Mouse (Mus musculus) left cerebral cortex, postnatal 36 days (tissue): ENCODE measurements around the gene Mei1. TPM values are rescaled to one million over a fixed set of nuclear protein-coding genes. Genes with fewer than 3 reads are reported as not detected.

Experiments used
- DNase-seq, 2 experiments: peaks; one replicate each; pipeline ENCODE4 v3.0.0; 2021 to 2022; ENCODE audit warnings: low spot score in 2 of 2, mixed read lengths in 1 of 2
- intact Hi-C: fragments of 180-260 bp; cut with DNase I; formaldehyde crosslinking; loops from one replicate; pipeline ENCODE4 v1.15.1; 2025
- total RNA-seq, 2 experiments: library from RNA; stranded (reverse); gene quantifications; 2 replicates each; pipeline ENCODE4 v1.2.3; 2021

Mei1 gene
- total RNA-seq = 1 to 10 TPM; 3.4 to 3.6 TPM

DNA sequence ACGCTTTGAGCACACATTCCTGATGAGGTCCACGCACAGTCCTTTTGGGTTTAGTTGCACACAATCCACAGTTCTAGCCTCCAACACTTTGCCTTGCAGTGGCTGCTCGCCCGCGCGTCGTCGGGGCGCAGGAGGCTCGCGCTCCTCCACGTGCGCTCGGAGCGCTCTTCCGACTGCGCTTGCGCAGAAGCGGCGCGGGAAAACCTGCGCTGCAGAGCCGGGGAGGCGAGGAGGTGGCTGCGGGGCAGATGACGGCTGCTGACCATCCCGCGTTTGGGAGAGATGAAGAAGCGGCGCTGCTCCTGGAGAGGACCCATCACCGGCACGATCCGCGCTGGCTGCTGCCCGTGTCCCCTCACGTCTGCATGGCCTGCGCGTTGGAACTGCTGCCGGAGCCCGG lies at the start of gene Mei1:
TSS of gene Mei1 (plus strand) at position 99 of the 400 bp plus-strand sequence.
- peak in 1 of 2 experiments; percentile 27 for DNase-seq
- intact Hi-C loops = loop anchor here (5.0 kb wide), 2 partner anchors 37 to 67 kb away; no protein-coding TSS in a partner anchor

DNA sequence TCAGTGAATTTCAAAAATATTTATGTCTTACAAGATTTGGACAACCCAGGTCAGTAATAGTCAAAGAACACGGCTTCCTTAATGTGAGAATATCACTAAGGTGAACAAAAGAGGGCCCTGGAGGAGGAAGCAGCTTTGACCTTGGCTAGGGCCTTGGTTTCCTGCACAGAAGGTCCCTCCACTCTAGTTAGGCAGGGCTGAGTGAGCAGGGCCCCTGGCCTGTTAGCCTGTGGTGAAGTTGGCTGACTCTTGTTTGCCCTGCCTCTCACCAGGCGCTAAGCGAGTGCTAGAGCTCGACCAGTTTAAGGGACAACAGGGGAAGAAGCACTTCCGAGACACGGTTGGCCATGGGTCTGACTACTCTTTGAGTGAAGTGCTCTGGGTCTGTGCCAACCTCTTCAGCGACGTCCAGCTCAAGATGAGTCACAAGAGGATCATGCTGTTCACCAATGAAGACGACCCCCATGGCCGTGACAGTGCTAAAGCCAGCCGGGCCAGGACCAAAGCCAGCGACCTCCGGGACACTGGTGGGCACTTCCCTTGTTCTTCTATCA lies 47.2 kb upstream of the Mei1 start:
- intact Hi-C loops = no loop called here
- DNase-seq = no peak

DNA sequence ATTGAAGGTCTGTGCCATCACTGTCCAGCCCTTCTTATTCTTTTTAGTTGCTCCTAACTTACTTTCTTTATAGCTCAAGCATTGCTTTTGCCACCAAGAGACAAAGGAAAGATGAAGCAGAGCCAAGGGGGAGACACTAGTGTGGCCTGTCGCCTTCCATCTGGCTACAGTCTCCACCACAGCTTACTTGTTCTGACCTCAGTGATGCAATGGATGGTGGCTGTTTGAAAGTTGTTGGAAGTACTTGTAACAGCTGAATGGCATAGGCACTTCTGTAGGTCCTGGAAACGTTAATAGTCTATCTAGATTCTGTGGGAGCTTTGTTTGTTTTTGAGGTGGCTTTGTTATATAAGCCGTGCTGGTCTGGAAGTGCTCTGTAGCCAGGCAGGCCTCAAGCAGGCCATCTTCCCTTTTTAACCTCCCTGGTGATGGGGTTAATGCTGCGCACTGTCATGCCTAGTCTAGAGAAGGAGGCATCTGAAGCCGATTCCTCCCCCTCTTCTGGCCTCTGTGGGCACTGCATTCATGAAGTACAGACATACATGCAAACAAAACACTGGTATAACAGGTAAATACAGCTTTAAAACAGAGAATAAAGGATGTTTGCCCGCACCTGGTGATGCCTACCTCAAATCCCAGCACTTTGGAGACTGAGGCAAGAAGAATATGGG lies 45.7 kb upstream of the Mei1 start:
- intact Hi-C loops = no loop called here
- no peak for DNase-seq

DNA sequence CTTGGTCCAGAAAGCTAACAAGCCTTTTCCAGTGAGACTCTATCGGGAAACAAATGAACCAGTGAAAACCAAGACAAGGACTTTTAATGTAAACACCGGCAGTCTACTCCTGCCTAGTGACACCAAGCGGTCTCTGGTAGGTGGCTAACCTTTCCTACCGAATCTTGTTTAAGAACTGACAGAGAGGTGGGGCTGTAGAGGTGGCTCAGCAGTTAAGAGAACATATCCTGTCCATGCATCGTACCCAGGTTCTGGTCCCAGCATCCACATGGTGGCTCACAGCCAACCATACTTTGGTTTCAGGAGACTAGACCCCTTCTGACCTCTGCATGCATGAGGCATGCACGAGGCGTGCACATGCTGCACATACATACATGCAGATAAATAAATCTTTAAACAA lies 42.5 kb upstream of the Mei1 start:
- intact Hi-C loops = no loop called here
- DNase-seq = no peak

DNA sequence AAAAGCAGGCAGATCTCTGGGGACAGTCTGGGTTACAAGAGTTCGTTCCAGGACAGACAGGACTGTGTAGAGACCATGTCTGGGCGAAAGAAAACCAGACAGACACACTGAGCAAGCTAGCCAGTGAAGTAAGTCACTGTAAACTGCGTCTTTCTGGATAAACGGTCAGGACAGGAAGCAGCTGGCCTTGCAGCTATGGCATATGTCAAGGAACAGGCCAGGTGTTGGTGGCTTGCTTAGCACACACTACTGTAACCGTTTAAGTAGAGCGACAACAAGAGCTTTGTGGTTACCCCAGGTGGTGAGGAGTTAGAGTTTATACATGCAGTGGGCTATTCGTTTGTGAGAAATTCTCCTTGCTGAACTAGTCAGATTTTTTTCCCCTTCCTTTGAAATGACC lies 42.1 kb upstream of the Mei1 start:
- no peak for DNase-seq
- intact Hi-C loops = no loop called here

DNA sequence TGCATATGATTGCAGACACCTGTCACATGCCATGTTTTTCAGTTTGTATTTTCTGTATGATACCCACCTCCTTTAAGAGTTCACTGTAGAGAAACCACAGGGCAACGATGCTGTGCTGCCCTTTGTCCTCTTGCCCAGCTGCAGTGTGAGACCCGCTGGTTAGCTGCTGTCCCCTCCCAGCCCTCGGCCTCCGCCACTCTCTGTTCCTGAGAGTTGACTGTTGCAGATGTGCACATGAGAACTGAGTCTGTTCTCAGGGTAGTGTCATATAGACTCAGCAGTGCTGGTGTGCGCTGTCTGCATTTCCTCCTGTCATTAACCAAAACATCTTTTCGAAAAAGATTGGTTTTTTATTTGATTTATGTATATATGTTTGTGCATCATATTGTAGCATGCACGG lies 37.4 kb upstream of the Mei1 start:
- DNase-seq = no peak
- intact Hi-C loops = no loop called here

DNA sequence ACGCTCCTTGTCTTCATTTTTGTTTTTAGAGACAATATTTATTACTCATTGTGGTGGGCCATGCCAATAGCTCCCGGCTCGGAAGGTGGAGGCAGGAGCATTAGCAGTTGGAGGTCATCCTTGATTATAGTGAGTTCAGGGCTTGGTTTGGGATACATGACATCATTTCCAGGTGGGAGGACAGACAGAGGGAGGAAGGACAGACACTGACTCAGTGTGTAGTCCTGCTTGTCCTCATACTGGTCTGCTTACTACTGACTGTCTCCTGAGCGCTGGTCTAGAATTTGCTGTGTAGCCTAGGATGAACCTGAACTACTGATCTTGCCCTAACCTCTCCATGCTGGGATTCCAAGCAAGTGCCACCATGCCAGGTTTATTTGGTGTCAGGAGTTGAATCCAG lies 36.0 kb upstream of the Mei1 start, which contains the start of gene Desi1:
TSS of gene Desi1 (minus strand) at position 101 of the 400 bp plus-strand sequence.
- intact Hi-C loops = no loop called here
- DNase-seq = no peak

DNA sequence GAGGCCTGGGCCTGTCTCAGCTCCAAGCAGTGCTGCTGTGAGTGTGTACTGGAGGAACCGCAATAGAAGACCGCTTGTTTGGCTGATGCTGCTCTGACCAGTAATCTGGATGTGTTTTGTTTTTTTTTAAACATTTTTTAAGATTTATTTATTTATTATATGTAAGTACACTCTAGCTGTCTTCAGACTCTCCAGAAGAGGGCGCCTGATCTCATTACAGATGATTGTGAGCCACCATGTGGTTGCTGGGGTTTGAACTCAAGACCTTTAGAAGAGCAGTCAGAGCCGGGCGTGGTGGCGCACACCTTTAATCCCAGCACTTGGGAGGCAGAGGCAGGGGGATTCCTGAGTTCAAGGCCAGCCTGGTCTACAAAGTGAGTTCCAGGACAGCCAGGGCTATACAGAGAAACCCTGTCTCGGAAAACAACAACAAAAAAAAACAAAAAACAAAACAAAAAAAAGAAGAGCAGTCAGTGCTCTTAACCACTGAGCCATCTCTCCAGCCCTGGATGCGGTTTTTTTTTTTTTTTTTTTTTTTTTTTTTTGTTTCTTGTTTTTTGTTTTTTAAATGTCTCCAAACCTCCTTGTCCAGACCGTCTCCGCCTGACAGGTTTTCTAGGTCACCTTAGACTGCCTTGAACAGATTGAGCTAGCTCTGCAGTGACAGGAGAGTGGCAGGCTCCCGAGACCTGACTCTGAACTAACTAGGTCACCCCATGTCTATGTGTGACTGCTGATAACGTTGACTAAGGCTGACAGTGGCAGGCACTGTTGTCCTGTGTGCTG lies 33.7 kb upstream of the Mei1 start:
- intact Hi-C loops = no loop called here
- DNase-seq = no peak

DNA sequence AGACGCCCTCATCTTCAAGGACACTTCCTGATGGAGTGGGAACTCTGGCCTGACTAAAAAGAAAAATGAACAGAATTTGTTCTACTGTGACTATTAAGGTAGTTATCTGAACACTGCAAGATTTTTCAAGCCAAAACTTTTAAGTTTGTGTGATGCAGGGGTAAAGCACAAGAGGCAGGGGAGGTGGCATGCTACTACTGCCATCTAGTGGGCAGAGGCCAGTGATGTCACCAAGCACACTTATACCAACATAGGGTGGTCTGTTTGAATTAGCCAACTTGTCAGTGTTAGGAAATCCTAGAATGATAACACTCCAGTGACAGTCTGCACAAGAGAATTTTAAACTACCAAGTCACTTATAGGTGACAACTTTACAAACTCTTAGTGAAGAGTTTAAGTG lies 29.1 kb upstream of the Mei1 start:
- no peak for DNase-seq
- intact Hi-C loops = no loop called here

DNA sequence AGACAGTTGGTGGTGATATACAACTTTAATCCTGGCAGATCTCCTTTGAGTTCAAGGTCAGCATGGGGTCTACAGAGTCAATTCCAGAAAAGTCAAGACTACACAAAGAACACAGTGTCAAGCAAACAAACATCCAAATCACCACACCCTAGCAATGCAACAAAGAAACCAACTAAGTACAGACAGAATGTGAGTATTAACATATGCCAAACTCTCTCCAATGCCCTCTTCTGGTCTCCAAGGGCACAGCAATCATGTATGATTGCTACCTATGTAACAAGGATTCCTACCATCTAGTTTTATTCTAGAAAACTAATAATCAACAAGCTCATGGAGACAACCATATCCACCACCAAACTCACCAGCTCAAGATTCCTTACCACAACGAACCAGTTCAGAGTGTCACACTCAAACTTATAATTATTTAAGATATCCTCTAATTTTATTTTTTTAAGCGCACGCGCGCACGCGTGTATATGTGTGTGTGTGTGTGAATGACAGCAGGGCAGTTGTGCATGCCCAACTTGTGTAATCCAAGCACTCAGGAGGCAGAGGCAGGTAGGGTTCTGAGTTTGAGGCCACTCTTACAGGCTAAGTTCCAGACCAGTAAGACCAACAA lies 25.5 kb upstream of the Mei1 start:
- intact Hi-C loops = no loop called here
- no peak for DNase-seq

DNA sequence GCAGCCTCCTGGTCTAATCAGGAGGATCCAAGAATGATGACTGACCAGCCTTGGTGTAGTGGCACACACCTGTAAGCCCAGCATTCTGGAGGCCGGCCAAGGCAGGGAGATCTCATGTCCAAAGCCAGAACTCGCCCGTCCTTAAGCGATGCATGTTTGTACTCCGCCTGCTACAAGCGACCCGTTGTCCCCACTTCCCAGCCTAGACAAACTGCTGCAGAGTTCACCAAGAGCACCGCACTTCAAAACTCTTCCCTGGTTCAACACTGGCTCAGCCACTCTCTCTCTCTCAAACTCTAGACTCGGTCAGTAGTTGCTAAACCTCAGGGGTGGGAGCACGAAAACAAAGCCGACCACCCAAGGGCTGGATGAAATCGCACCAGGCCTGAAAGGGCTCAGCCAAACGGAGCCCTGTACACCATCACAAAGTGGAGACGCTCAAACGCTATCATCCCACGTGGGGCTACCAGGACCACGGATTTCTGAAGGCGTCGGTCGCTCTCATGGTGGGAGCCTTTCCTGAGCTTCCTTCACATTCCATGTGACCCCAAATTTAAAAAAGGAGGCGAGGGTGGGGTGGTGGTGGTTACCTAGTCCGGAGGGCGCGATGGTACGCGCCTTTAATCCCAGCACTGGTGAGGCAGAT lies 23.4 kb upstream of the Mei1 start:
- intact Hi-C loops = no loop called here
- DNase-seq = peak in 1 of 2 experiments; percentile 11

DNA sequence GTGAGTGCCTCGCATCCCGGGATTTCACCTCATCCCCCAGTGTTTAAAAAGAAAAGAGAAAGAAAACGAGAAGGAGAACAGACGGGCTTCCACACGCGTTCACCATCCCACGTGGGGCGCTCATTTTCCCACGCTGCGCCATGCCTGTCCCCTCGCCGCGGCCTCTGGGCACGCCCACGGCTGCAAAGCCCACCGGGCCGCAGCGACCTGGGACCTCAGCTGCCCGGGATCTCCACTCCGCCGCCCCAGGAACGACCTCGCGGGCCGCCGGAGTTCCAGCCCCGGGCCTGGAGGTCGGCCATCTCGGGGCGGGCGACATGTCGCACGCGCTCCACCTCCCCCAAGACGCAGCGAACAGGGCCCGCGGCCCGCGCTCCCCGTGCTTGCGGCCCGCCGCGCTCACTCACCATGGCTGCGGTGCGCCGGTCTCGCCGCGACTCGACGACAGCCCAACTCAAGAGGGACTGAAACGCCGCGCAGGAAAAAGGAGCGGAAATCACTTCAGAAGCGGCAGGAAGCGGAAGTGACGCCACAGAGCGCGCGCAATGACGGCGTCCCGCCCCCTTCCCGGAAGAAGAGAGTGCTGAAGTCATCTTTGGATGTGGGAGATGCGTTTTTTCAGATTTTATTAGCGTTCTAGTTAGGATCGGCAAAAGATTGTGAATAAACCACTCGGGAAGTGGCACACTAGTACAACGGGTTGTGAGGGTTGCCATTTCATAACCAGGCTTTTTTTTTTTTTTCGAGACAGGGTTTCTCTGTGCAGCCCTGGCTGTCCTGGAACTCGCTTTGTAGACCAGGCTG lies 22.5 kb upstream of the Mei1 start, which contains the start of gene Snu13:
TSS of gene Snu13 (minus strand) at position 519 of the 804 bp plus-strand sequence.
- peak; percentile 92 to 93 for DNase-seq
- intact Hi-C loops = no loop called here

DNA sequence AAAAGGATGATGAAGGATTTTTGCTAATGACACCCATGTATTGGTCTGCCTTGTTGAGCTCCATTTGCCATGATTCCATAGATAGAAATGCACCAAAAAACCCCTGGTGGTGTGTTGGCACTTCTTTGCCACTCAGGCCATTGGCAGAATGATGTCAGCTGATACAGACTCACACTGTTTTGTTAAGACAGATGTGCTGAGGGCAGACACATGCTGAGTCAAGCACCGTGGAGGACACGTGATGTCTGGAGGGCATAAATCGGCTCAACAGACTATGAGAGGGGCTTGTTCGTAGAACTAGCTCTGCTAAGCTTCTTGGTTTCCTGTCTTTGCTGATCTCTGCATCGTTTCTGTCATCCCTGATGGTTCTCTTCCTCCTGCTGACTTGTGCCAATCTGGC lies 17.3 kb upstream of the Mei1 start:
- intact Hi-C loops = no loop called here
- DNase-seq = no peak

DNA sequence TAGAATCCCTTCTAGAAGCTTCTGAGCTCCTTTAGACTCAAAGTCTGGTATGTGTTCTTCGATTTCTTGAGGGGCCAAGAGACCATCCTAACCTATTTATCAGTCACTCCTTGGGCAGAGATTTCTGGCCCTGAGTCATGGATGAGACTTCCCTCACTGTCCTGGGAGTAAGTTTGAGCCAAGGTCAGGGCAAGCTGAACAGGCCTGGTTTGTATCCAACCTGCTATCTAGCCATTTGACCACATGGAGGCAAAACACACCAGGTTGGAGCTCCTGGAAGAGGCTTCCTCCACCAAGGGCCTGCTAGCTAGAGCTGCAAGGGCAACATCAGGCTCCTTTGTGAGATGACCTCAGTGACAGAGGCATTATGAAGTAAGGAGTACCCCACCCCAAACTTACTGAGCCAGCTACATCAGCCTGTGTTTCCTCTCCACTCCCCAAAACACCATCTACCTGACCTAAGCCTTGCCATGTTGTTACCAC lies 11.0 kb upstream of the Mei1 start, which contains the start of gene 4930407I10Rik:
TSS of gene 4930407I10Rik (plus strand) at position 433 of the 483 bp plus-strand sequence.
- no peak for DNase-seq
- intact Hi-C loops = no loop called here

DNA sequence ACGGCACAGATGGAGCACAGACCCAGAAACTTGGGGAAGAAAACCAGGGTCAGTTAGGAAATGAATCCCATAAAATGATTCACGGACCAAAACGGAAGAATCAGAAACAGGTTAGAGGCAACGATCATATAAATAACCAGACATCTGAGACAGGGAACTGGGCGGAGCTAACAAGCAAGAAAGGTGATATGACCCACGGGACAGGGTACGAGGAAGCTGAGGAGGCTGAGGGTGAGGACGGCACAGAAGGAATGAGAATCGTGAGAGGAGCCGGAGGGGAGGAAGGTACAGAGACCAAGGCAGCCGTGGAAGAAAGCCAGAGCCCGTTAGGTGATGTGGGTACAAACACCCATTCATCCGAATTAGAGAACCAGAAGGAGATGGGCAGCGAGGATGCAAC lies 5.9 kb upstream of the Mei1 start:
- intact Hi-C loops = loop anchor here (2.0 kb wide), 1 partner anchor 173 kb away; no protein-coding TSS in a partner anchor
- no peak for DNase-seq

DNA sequence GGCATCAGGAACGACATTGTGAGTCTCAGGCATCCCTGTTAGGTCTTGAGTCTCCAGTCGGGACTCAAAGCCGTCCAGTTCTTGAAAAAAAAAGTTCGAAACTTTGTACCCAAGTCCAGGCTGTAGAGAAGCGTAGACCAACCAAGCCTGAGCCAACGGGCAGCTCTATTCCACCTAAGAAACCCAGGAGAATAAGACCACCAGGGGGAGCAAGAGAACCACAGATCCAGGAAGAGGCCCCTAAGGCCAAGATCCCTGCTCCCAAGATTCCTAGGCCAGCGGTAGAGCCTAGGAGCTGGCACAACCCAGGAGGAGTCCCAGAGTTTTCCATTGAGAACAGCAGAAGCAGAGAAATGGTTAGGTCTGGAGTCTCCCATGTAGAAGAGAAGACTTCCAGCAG lies 4.3 kb upstream of the Mei1 start:
- intact Hi-C loops = loop anchor here (2.0 to 5.0 kb wide), 3 partner anchors 42 to 171 kb away; no protein-coding TSS in a partner anchor
- DNase-seq = peak; percentile 37 to 72

DNA sequence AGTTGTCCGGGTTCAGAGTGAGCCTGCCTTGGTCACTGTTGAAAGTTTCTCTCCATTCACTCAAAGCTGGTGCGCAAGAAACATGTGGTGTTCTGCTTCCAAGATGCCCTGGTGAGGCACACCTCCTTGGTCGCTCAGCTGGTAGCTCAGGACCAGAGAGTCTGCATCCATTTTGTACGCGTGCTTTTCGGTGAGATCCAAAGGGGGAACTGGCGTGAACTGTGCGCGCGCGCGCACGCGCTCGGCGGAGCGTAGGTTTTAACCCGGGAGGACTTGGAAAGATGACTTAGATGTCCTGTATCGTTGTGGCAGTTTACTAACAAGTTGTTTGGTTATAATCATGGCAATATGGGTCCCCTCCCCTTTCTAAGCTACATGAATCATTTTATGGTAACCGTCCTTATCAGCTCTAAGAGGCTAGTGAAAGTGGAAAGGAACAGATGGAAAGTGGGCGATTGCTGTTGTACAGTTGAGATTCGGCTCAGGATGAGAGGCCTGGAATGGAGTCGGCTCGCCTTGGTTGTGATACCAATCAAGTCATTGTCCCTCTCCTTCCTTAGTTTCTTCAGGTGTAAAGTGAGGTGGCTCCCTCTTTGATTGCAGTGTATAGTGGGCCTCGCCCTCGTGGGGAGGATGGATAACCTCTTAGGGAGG lies 2.1 kb downstream of the Mei1 start:
- intact Hi-C loops = no loop called here
- peak in 1 of 2 experiments; percentile 30 for DNase-seq

DNA sequence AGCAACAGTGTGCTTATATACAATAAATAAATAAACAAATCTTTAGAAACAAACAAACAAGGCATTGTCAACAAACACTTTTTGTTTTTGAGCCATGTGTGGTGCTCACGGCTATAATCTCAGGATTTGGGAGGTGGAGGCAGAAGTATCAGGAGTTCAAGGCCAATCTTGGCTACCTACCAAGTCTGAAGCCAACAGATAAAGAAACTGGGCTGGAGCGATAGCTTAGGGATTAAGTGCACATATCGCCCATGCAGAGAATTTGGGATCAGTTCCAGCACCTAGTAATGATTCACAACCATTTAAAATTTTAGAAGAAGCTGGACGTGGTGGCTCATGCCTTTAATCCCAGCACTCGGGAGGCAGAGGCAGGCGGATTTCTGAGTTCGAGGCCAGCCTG lies 3.7 kb downstream of the Mei1 start:
- no peak for DNase-seq
- intact Hi-C loops = no loop called here
